Mouse (Mus musculus): ENCODE data around the gene Siva1.
A peak's percentile ranks its signal among the peaks of the same experiment; 100 is the strongest.

Siva1 gene

GRCm38 (mm10) chr12:112625700-112626099 lies 18.8 kb upstream of the Siva1 start:
- DNase-seq = peak in 1 of 2 experiments; percentile 46

GRCm38 (mm10) chr12:112626455-112626854 lies 18.0 kb upstream of the Siva1 start:
- DNase-seq = peak in 1 of 2 experiments; percentile 50

- no peak for DNase-seq
Measured at GRCm38 (mm10) chr12:112627097-112627881, 17.2 kb upstream of the Siva1 start.

- DNase-seq = no peak
Measured at GRCm38 (mm10) chr12:112628197-112628596, 16.3 kb upstream of the Siva1 start.

GRCm38 (mm10) chr12:112628928-112629721 lies 15.4 kb upstream of the Siva1 start:
- DNase-seq = peak; percentile 79 to 88

- peak in 1 of 2 experiments; percentile 34 for DNase-seq
Measured at GRCm38 (mm10) chr12:112630029-112630428, 14.4 kb upstream of the Siva1 start.

- DNase-seq = no peak
Measured at GRCm38 (mm10) chr12:112630796-112631195, 13.7 kb upstream of the Siva1 start.

GRCm38 (mm10) chr12:112631472-112631871 lies 13.0 kb upstream of the Siva1 start:
- no peak for DNase-seq

- DNase-seq = peak; percentile 47 to 52
Measured at GRCm38 (mm10) chr12:112632084-112632777, 12.2 kb upstream of the Siva1 start.

- peak; percentile 33 to 37 for DNase-seq
Measured at GRCm38 (mm10) chr12:112632907-112633306, 11.6 kb upstream of the Siva1 start.

- peak; percentile 54 to 79 for DNase-seq
Measured at GRCm38 (mm10) chr12:112633686-112634085, 10.8 kb upstream of the Siva1 start.

- DNase-seq = no peak
Measured at GRCm38 (mm10) chr12:112639526-112639925, 5.0 kb upstream of the Siva1 start.

GRCm38 (mm10) chr12:112643126-112643525 lies 1.4 kb upstream of the Siva1 start:
- DNase-seq = no peak

GRCm38 (mm10) chr12:112644855-112645506 lies 502 bp downstream of the Siva1 start:
- no peak for DNase-seq

- no peak for DNase-seq
Measured at GRCm38 (mm10) chr12:112646139-112646538, 1.7 kb downstream of the Siva1 start.

GRCm38 (mm10) chr12:112648081-112648480 lies 3.6 kb downstream of the Siva1 start:
- no peak for DNase-seq

- peak in 1 of 2 experiments; percentile 46 for DNase-seq
Measured at GRCm38 (mm10) chr12:112651778-112652439, 7.4 kb downstream of the Siva1 start.

- DNase-seq = peak; percentile 85 to 88
Measured at GRCm38 (mm10) chr12:112653157-112653824, 8.8 kb downstream of the Siva1 start.

GRCm38 (mm10) chr12:112654076-112654475 lies 9.6 kb downstream of the Siva1 start:
- DNase-seq = no peak

GRCm38 (mm10) chr12:112658619-112659018 lies 14.1 kb downstream of the Siva1 start:
- no peak for DNase-seq

GRCm38 (mm10) chr12:112659109-112659508 lies 14.6 kb downstream of the Siva1 start:
- DNase-seq = peak; percentile 67 to 74
